Mouse (Mus musculus): ENCODE results near the gene Gm4216. TPM values are rescaled to one million over a fixed set of nuclear protein-coding genes. Genes with fewer than 3 reads are reported as not detected.
"Not testable (repeated sequence)": the region's sequence is repeated elsewhere in the genome, so short reads cannot be mapped to it uniquely, and the experiment has no call there.

Gm4216 gene
- not detected in 2 replicates for polyA plus RNA-seq (2015; fragmentation: Nextera tagmentation; extraction: Ambion mirVana)

DNA sequence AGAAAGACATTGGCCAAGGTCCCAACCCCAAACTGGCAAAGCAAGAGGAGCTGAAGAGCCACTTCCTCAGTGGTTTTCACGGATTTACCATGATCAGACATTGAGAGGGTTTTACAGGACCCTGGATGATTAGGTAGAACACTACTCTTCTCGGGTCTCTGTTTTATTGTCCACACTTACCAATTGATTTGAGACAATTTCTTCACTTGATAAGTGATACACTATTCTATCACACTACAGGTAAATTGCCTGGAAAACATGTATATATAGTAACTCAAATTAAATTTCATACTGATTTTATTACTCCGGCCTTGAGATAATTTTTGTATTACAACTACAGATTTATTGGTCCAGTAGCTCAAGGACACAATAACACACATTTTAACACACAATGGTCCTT lies at the start of gene Gm4216:
Gm4216 (minus strand) TSS at position 101 of the 400 bp plus-strand sequence.
- not testable (repeated sequence) for H3K4me3 ChIP-seq (ENCODE audit: low read length); H3K27ac ChIP-seq (ENCODE audit: low read length); H3K4me2 ChIP-seq (ENCODE audit: low read depth, low read length); H3K4me1 ChIP-seq (ENCODE audit: control insufficient read depth, insufficient read depth, low read length); H3K9ac ChIP-seq (ENCODE audit: low read length); H3K36me3 ChIP-seq (ENCODE audit: control insufficient read depth, insufficient read depth); H3K27me3 ChIP-seq (ENCODE audit: control insufficient read depth, insufficient read depth, low read length); H3K9me3 ChIP-seq (replicated peaks; ENCODE audit: control insufficient read depth, low read length); ATAC-seq (replicated peaks; ENCODE audit: extremely low read depth, insufficient read depth, low FRiP score)
- no CpG with 5 or more reads among the region's 3 CpGs for WGBS

DNA sequence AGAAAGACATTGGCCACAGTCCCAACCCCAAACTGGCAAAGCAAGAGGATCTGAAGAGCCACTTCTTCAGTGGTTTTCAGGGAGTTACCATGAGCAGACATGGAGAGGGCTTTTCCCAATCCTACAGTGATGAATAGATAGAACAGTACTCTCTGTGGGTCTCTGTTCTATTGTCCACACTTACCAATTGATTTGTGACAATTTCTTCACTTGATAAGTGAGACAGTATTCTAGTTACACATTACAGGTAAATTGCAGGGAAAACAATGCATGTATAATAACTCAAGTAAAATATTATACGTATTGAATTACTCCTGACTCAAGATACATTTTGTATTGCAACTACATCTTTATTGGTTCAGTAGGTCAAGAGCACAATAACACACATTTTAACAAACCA lies 47.6 kb upstream of the Gm4216 start, which contains the start of gene Gm8720:
Gm8720 (minus strand) TSS at position 101 of the 400 bp plus-strand sequence.
- H3K36me3 ChIP-seq (ENCODE audit: control insufficient read depth, insufficient read depth); H3K9ac ChIP-seq (ENCODE audit: low read length); H3K27ac ChIP-seq (ENCODE audit: low read length); H3K4me1 ChIP-seq (ENCODE audit: control insufficient read depth, insufficient read depth, low read length); H3K27me3 ChIP-seq (ENCODE audit: control insufficient read depth, insufficient read depth, low read length); H3K4me2 ChIP-seq (ENCODE audit: low read depth, low read length); H3K4me3 ChIP-seq (ENCODE audit: low read length); ATAC-seq (replicated peaks; ENCODE audit: extremely low read depth, insufficient read depth, low FRiP score); H3K9me3 ChIP-seq (replicated peaks; ENCODE audit: control insufficient read depth, low read length): not testable (repeated sequence)
- WGBS, result no CpG with 5 or more reads among the region's 1 CpGs

DNA sequence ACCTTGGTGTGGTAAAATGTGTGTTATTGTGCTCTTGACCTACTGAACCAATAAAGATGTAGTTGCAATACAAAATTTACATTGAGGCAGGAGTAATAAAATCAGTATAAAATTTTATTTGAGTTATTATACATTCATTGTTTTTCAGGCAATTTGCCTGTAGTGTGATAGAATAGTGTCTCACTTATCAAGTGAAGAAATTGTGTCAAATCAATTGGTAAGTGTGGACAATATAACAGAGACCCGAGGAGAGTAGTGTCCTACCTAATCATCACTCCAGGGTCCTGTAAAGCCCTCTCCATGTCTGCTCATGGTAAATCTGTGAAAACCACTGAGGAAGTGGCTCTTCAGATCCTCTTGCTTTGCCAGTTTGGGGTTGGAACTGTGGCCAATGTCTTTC lies 35.5 kb upstream of the Gm4216 start, which contains the start of gene Vmn1r163:
Vmn1r163 (plus strand) TSS at position 301 of the 400 bp plus-strand sequence.
- not testable (repeated sequence) for H3K4me3 ChIP-seq (ENCODE audit: low read length); H3K27me3 ChIP-seq (ENCODE audit: control insufficient read depth, insufficient read depth, low read length); H3K4me2 ChIP-seq (ENCODE audit: low read depth, low read length); H3K4me1 ChIP-seq (ENCODE audit: control insufficient read depth, insufficient read depth, low read length); H3K27ac ChIP-seq (ENCODE audit: low read length); H3K9me3 ChIP-seq (replicated peaks; ENCODE audit: control insufficient read depth, low read length); ATAC-seq (replicated peaks; ENCODE audit: extremely low read depth, insufficient read depth, low FRiP score); H3K9ac ChIP-seq (ENCODE audit: low read length); H3K36me3 ChIP-seq (ENCODE audit: control insufficient read depth, insufficient read depth)
- WGBS, result no CpG with 5 or more reads among the region's 1 CpGs

DNA sequence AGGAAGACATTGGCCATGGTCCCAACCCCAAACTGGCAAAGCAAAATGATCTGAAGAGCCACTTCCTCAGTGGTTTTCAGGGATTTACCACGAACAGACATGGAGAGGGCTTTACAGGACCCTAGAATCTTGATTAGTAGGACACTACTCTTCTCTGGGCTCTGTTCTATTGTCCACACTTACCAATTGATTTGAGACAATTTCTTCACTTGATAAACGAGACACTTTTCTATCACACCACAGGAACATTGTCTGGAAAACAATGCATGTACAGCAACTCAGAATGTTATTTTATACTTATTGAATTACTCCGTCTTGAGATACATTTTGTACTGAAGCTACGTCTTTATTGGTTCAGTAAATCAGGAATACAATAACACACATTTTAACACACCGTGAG lies 35.1 kb downstream of the Gm4216 start, which contains the start of gene Gm4214:
Gm4214 (minus strand) TSS at position 101 of the 400 bp plus-strand sequence.
- not testable (repeated sequence) for H3K9ac ChIP-seq (ENCODE audit: low read length); H3K36me3 ChIP-seq (ENCODE audit: control insufficient read depth, insufficient read depth); H3K27ac ChIP-seq (ENCODE audit: low read length); H3K4me2 ChIP-seq (ENCODE audit: low read depth, low read length); ATAC-seq (replicated peaks; ENCODE audit: extremely low read depth, insufficient read depth, low FRiP score); H3K9me3 ChIP-seq (replicated peaks; ENCODE audit: control insufficient read depth, low read length); H3K4me1 ChIP-seq (ENCODE audit: control insufficient read depth, insufficient read depth, low read length); H3K4me3 ChIP-seq (ENCODE audit: low read length); H3K27me3 ChIP-seq (ENCODE audit: control insufficient read depth, insufficient read depth, low read length)
- no CpG with 5 or more reads among the region's 5 CpGs for whole genome bisulfite sequencing

Other genes starting within 250 kb of the Gm4216 start
- not detected in 2 replicates for gene Vmn1r158, start 229.1 kb downstream of the Gm4216 start, polyA plus RNA-seq (2015; fragmentation: Nextera tagmentation; extraction: Ambion mirVana)
- gene Vmn1r159, start 176.3 kb downstream of the Gm4216 start, polyA plus RNA-seq (2015; fragmentation: Nextera tagmentation; extraction: Ambion mirVana), result not detected in 2 replicates
- not detected in 2 replicates for gene Vmn1r160, start 148.7 kb downstream of the Gm4216 start, polyA plus RNA-seq (2015; fragmentation: Nextera tagmentation; extraction: Ambion mirVana)
- not detected in 2 replicates for gene Gm4214, start 35.2 kb downstream of the Gm4216 start, polyA plus RNA-seq (2015; fragmentation: Nextera tagmentation; extraction: Ambion mirVana)
- gene Vmn1r163, start 35.6 kb upstream of the Gm4216 start, polyA plus RNA-seq (2015; fragmentation: Nextera tagmentation; extraction: Ambion mirVana), result not detected in 2 replicates
- gene Gm8720, start 47.5 kb upstream of the Gm4216 start, polyA plus RNA-seq (2015; fragmentation: Nextera tagmentation; extraction: Ambion mirVana), result not detected in 2 replicates
- not detected in 2 replicates for gene Gm10662, start 124.6 kb upstream of the Gm4216 start, polyA plus RNA-seq (2015; fragmentation: Nextera tagmentation; extraction: Ambion mirVana)
- not detected in 2 replicates for gene Vmn1r165, start 197.4 kb upstream of the Gm4216 start, polyA plus RNA-seq (2015; fragmentation: Nextera tagmentation; extraction: Ambion mirVana)
- gene Vmn1r166, start 231.8 kb upstream of the Gm4216 start, polyA plus RNA-seq (2015; fragmentation: Nextera tagmentation; extraction: Ambion mirVana), result not detected in 2 replicates

Data from heart, embryonic 16.5 days (tissue).